Mouse (Mus musculus): Measurements from ENCODE around the gene Ccdc43. TPM values are rescaled to one million over a fixed set of nuclear protein-coding genes. Genes with fewer than 3 reads are reported as not detected.
A peak's percentile ranks its signal among the peaks of the same experiment; 100 is the strongest.
"Not testable (repeated sequence)": the region's sequence is repeated elsewhere in the genome, so short reads cannot be mapped to it uniquely, and the experiment has no call there.

Ccdc43 gene
- polyA plus RNA-seq (2012; rRNA removed): 18.3 and 24.0 TPM in 2 replicates

GRCm38 (mm10) chr11:102697338-102698017, at the start of gene Ccdc43:
TSS of gene Ccdc43 (minus strand) at chr11:102697782.
- DNase-seq (ENCODE audit: extremely low spot score in 1 of 2, low spot score in 1 of 2): peak; percentile 59 to 90

- no peak for DNase-seq (ENCODE audit: extremely low spot score in 1 of 2, low spot score in 1 of 2)
These were observed 47.2 kb upstream of the Ccdc43 start for GRCm38 (mm10) chr11:102744746-102745145.

- DNase-seq (ENCODE audit: extremely low spot score in 1 of 2, low spot score in 1 of 2): no peak
These were observed 45.3 kb upstream of the Ccdc43 start for GRCm38 (mm10) chr11:102742843-102743242.

GRCm38 (mm10) chr11:102742066-102742465, 44.5 kb upstream of the Ccdc43 start:
- DNase-seq (ENCODE audit: extremely low spot score in 1 of 2, low spot score in 1 of 2): no peak

- peak in 1 of 2 experiments; percentile 40 for DNase-seq (ENCODE audit: extremely low spot score in 1 of 2, low spot score in 1 of 2)
These were observed 43.8 kb upstream of the Ccdc43 start for GRCm38 (mm10) chr11:102741129-102741950.

GRCm38 (mm10) chr11:102740634-102741033, 43.1 kb upstream of the Ccdc43 start:
- DNase-seq (ENCODE audit: extremely low spot score in 1 of 2, low spot score in 1 of 2): no peak

GRCm38 (mm10) chr11:102739278-102739966, 41.8 kb upstream of the Ccdc43 start:
- DNase-seq (ENCODE audit: extremely low spot score in 1 of 2, low spot score in 1 of 2): peak; percentile 61 to 87

- no peak for DNase-seq (ENCODE audit: extremely low spot score in 1 of 2, low spot score in 1 of 2)
These were observed 40.5 kb upstream of the Ccdc43 start for GRCm38 (mm10) chr11:102738046-102738445.

GRCm38 (mm10) chr11:102734961-102735360, 37.4 kb upstream of the Ccdc43 start:
- DNase-seq (ENCODE audit: extremely low spot score in 1 of 2, low spot score in 1 of 2): no peak

- DNase-seq (ENCODE audit: extremely low spot score in 1 of 2, low spot score in 1 of 2): no peak
These were observed 35.6 kb upstream of the Ccdc43 start for GRCm38 (mm10) chr11:102733146-102733545.

- DNase-seq (ENCODE audit: extremely low spot score in 1 of 2, low spot score in 1 of 2): no peak
These were observed 33.8 kb upstream of the Ccdc43 start for GRCm38 (mm10) chr11:102731366-102731765.

GRCm38 (mm10) chr11:102729835-102730234, 32.3 kb upstream of the Ccdc43 start:
- DNase-seq (ENCODE audit: extremely low spot score in 1 of 2, low spot score in 1 of 2): no peak

- DNase-seq (ENCODE audit: extremely low spot score in 1 of 2, low spot score in 1 of 2): peak in 1 of 2 experiments; percentile 78
These were observed 31.0 kb upstream of the Ccdc43 start for GRCm38 (mm10) chr11:102728614-102729013.

- no peak for DNase-seq (ENCODE audit: extremely low spot score in 1 of 2, low spot score in 1 of 2)
These were observed 28.0 kb upstream of the Ccdc43 start for GRCm38 (mm10) chr11:102725574-102725973.

GRCm38 (mm10) chr11:102716135-102716534, 18.6 kb upstream of the Ccdc43 start:
- peak in 1 of 2 experiments; percentile 57 for DNase-seq (ENCODE audit: extremely low spot score in 1 of 2, low spot score in 1 of 2)

- DNase-seq (ENCODE audit: extremely low spot score in 1 of 2, low spot score in 1 of 2): not testable (repeated sequence)
These were observed 17.0 kb upstream of the Ccdc43 start for GRCm38 (mm10) chr11:102714578-102714977.

GRCm38 (mm10) chr11:102712411-102712810, 14.8 kb upstream of the Ccdc43 start:
- DNase-seq (ENCODE audit: extremely low spot score in 1 of 2, low spot score in 1 of 2): no peak

- DNase-seq (ENCODE audit: extremely low spot score in 1 of 2, low spot score in 1 of 2): not testable (repeated sequence)
These were observed 4.6 kb upstream of the Ccdc43 start for GRCm38 (mm10) chr11:102702206-102702605.

GRCm38 (mm10) chr11:102698018-102698476, 465 bp upstream of the Ccdc43 start:
- DNase-seq (ENCODE audit: extremely low spot score in 1 of 2, low spot score in 1 of 2): no peak

GRCm38 (mm10) chr11:102695289-102695688, 2.3 kb downstream of the Ccdc43 start:
- DNase-seq (ENCODE audit: extremely low spot score in 1 of 2, low spot score in 1 of 2): no peak

- DNase-seq (ENCODE audit: extremely low spot score in 1 of 2, low spot score in 1 of 2): peak; percentile 20 to 87
These were observed 7.4 kb downstream of the Ccdc43 start for GRCm38 (mm10) chr11:102690162-102690561.

Measured in frontal cortex, adult 2 months (tissue).